Mouse (Mus musculus) megakaryocyte, embryonic 14.5 days (primary cell): ENCODE measurements around the gene Pkn2.

Source experiments
- FLI1 ChIP-seq: IDR thresholded peaks from 2 replicates; pipeline ENCODE4 v1.6.1; 2012; ENCODE audit warnings: low read length, inconsistent platforms, mixed read lengths
- GATA1 ChIP-seq: IDR thresholded peaks from 3 replicates; pipeline ENCODE4 v1.6.1; 2012; ENCODE audit warnings: mixed read lengths, low read length, inconsistent platforms, borderline replicate concordance

GRCm38 (mm10) chr3:142770518-142770917, 111.3 kb downstream of the Pkn2 start:
- TF ChIP-seq GATA1 (no peak), FLI1 (no peak)
